Mouse (Mus musculus) stomach, postnatal 0 days (tissue): ENCODE results near the gene Sptlc3.

Experiments used
- CTCF ChIP-seq: IDR thresholded peaks from 2 replicates; pipeline ENCODE4 v1.5.1; 2016; ENCODE audit warnings: antibody characterized with exemption, low read depth, mild to moderate bottlenecking, moderate library complexity
- EP300 ChIP-seq: optimal IDR thresholded peaks from 2 replicates; pipeline ENCODE3; 2016; ENCODE audit warnings: antibody characterized with exemption

DNA sequence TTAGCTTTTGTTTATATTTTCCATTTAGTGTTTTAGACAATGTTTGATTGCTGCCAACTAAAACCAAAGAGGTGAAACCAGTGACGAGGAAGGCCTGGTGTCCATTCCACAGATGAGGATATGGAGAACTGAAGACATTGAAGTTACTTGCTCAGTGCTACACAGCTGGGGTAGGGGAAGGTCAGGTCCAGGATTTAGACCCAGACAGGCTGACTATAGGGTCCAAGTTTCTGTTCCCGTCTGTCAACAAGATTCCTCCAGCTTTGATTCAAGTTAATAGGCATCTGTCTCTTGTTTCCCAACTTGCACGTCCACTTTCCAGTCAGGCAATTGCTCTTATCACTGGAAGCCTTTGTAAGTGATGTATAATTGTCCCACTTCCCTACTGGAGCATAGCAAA is 188.8 kb downstream of the Sptlc3 start:
- TF ChIP-seq CTCF (no peak), EP300 (no peak)
